Mouse (Mus musculus) CH12.LX (cell line): ENCODE results near the gene Pdzd2. TPM values are rescaled to one million over a fixed set of nuclear protein-coding genes. Genes with fewer than 3 reads are reported as not detected.

Experiments used
- DNase-seq: peaks from one replicate; pipeline ENCODE4 v3.0.0-alpha.2; 2013; ENCODE audit errors: extremely low read depth
- H3K27ac ChIP-seq: 2 replicates; pipeline ENCODE4 v1.5.1; 2012; ENCODE audit warnings: low read depth, mild to moderate bottlenecking, control low read depth, moderate library complexity; ENCODE audit not compliant: insufficient read depth
- H3K27me3 ChIP-seq: replicated peaks from 2 replicates; pipeline ENCODE3; 2012; ENCODE audit warnings: inconsistent platforms
- H3K36me3 ChIP-seq, 2 experiments: replicated peaks in 1 of 2; 2 replicates each; pipeline versions ENCODE3 to v1.6.1; 2012; ENCODE audit warnings: inconsistent platforms in 1 of 2, low read length in 1 of 2, mild to moderate bottlenecking in 1 of 2, mixed read lengths in 1 of 2, moderate library complexity in 1 of 2; ENCODE audit not compliant: control insufficient read depth in 1 of 2, insufficient read depth in 1 of 2
- H3K4me1 ChIP-seq, 2 experiments: 2 replicates each; pipeline ENCODE4 v1.6.1; 2012; ENCODE audit warnings: inconsistent platforms in 1 of 2, moderate library complexity in 1 of 2; ENCODE audit not compliant: insufficient read depth in 2 of 2, control insufficient read depth in 1 of 2
- H3K4me2 ChIP-seq: 2 replicates; pipeline ENCODE4 v1.6.1; 2012; ENCODE audit warnings: low read depth, mild to moderate bottlenecking, control low read depth; ENCODE audit not compliant: poor library complexity, insufficient read depth, severe bottlenecking
- H3K4me3 ChIP-seq, 3 experiments: fragments of 150-350 bp in 1 of 3; sonication (generic) in 1 of 3; replicated peaks in 1 of 3; 2 replicates each; pipeline versions ENCODE3 to v1.5.1; 2011 to 2012; ENCODE audit warnings: low read depth in 2 of 3, low read length in 2 of 3, mild to moderate bottlenecking in 2 of 3, moderate library complexity in 2 of 3, control low read depth in 1 of 3, improper control_type of control experiment in 1 of 3, inconsistent platforms in 1 of 3, mixed read lengths in 1 of 3; ENCODE audit not compliant: poor library complexity in 1 of 3
- H3K79me2 ChIP-seq: replicated peaks from 2 replicates; pipeline ENCODE4 v1.6.1; 2012; ENCODE audit warnings: mild to moderate bottlenecking, moderate library complexity; ENCODE audit not compliant: control insufficient read depth, poor library complexity, insufficient read depth, severe bottlenecking; ENCODE audit errors: extremely low read depth
- H3K9ac ChIP-seq: 2 replicates; pipeline ENCODE4 v1.6.1; 2012; ENCODE audit warnings: low read depth, mild to moderate bottlenecking, control low read depth, moderate library complexity; ENCODE audit not compliant: insufficient read depth
- H3K9me3 ChIP-seq: replicated peaks from 2 replicates; pipeline ENCODE3; 2012; ENCODE audit warnings: low read length, inconsistent platforms, mixed read lengths
- CHD1 ChIP-seq: IDR thresholded peaks from 2 replicates; pipeline ENCODE4 v1.6.1; 2012; ENCODE audit warnings: low read depth, low read length, improper control_type of control experiment, inconsistent platforms
- CHD2 ChIP-seq: IDR thresholded peaks from 2 replicates; pipeline ENCODE4 v1.6.1; 2011; ENCODE audit warnings: low read length, improper control_type of control experiment
- CTCF ChIP-seq, 2 experiments: IDR thresholded peaks in 1 of 2; conservative IDR thresholded peaks in 1 of 2; 2 replicates each; pipeline ENCODE4 v1.5.1; 2011 to 2012; ENCODE audit warnings: low read depth in 2 of 2, low read length in 2 of 2, improper control_type of control experiment in 1 of 2, inconsistent platforms in 1 of 2, mild to moderate bottlenecking in 1 of 2, moderate library complexity in 1 of 2
- EP300 ChIP-seq: IDR thresholded peaks from 2 replicates; pipeline ENCODE4 v1.6.1; 2011; ENCODE audit warnings: low read length, improper control_type of control experiment
- GABPA ChIP-seq: IDR thresholded peaks from 2 replicates; pipeline ENCODE4 v1.6.1; 2012; ENCODE audit warnings: low read depth, low read length, improper control_type of control experiment, inconsistent platforms; ENCODE audit not compliant: insufficient replicate concordance
- JUND ChIP-seq: conservative IDR thresholded peaks from 2 replicates; pipeline ENCODE4 v1.6.1; 2011; ENCODE audit warnings: low read depth, low read length, improper control_type of control experiment
- KAT2A ChIP-seq: IDR thresholded peaks from 2 replicates; pipeline ENCODE4 v1.6.1; 2012; ENCODE audit warnings: low read length, improper control_type of control experiment, inconsistent platforms; ENCODE audit not compliant: insufficient replicate concordance
- MAFK ChIP-seq: IDR thresholded peaks from 2 replicates; pipeline ENCODE4 v1.6.1; 2011; ENCODE audit warnings: low read length, improper control_type of control experiment; ENCODE audit not compliant: insufficient replicate concordance
- MAZ ChIP-seq: IDR thresholded peaks from 2 replicates; pipeline ENCODE4 v1.6.1; 2012; ENCODE audit warnings: low read depth, mild to moderate bottlenecking, inconsistent platforms, low read length, improper control_type of control experiment, moderate library complexity
- MYC ChIP-seq: IDR thresholded peaks from 2 replicates; pipeline ENCODE4 v1.6.1; 2011; ENCODE audit warnings: low read depth, mild to moderate bottlenecking, improper control_type of control experiment, low read length
- NRF1 ChIP-seq: IDR thresholded peaks from 2 replicates; pipeline ENCODE4 v1.6.1; 2014; ENCODE audit warnings: low read depth, mild to moderate bottlenecking, inconsistent platforms, low read length, improper control_type of control experiment, moderate library complexity
- PAX5 ChIP-seq: IDR thresholded peaks from 2 replicates; pipeline ENCODE4 v1.6.1; 2012; ENCODE audit warnings: low read length, inconsistent platforms, mixed read lengths
- POLR2AphosphoS2 ChIP-seq: IDR thresholded peaks from 2 replicates; pipeline ENCODE4 v1.6.1; 2011; ENCODE audit warnings: low read depth, low read length, improper control_type of control experiment
- RAD21 ChIP-seq: IDR thresholded peaks from 2 replicates; pipeline ENCODE4 v1.6.1; 2011; ENCODE audit warnings: low read depth, mild to moderate bottlenecking, low read length, improper control_type of control experiment, moderate library complexity
- RCOR1 ChIP-seq: conservative IDR thresholded peaks from 2 replicates; pipeline ENCODE4 v1.6.1; 2012; ENCODE audit warnings: low read depth, mild to moderate bottlenecking, inconsistent platforms, low read length, improper control_type of control experiment
- SIN3A ChIP-seq: IDR thresholded peaks from 2 replicates; pipeline ENCODE4 v1.6.1; 2012; ENCODE audit warnings: low read length, improper control_type of control experiment, inconsistent platforms
- SMC3 ChIP-seq: IDR thresholded peaks from 2 replicates; pipeline ENCODE4 v1.6.1; 2011; ENCODE audit warnings: low read depth, low read length, improper control_type of control experiment
- TBP ChIP-seq: conservative IDR thresholded peaks from 2 replicates; pipeline ENCODE4 v1.6.1; 2011; ENCODE audit warnings: low read depth, low read length, improper control_type of control experiment
- TCF12 ChIP-seq: IDR thresholded peaks from 2 replicates; pipeline ENCODE4 v1.6.1; 2014; ENCODE audit warnings: low read depth, mild to moderate bottlenecking, inconsistent platforms, low read length, improper control_type of control experiment
- USF1 ChIP-seq: IDR thresholded peaks from 2 replicates; pipeline ENCODE4 v1.6.1; 2014; ENCODE audit warnings: low read depth, mild to moderate bottlenecking, inconsistent platforms, low read length, improper control_type of control experiment
- USF2 ChIP-seq: conservative IDR thresholded peaks from 2 replicates; pipeline ENCODE4 v1.6.1; 2011; ENCODE audit warnings: low read depth, low read length, improper control_type of control experiment
- ZC3H11A ChIP-seq: IDR thresholded peaks from 2 replicates; pipeline ENCODE4 v1.6.1; 2012; ENCODE audit warnings: low read depth, mild to moderate bottlenecking, inconsistent platforms, low read length, improper control_type of control experiment
- ZNF384 ChIP-seq: IDR thresholded peaks from 2 replicates; pipeline ENCODE4 v1.6.1; 2012; ENCODE audit warnings: low read depth, low read length, improper control_type of control experiment, inconsistent platforms
- dilution Hi-C: fragments of 300-500 bp; cut with MboI; formaldehyde crosslinking; loops from 2 replicates; pipeline ENCODE4 v1.14.3; 2020; ENCODE audit warnings: low sequenced_read_pairs; ENCODE audit not compliant: extremely low pct_unique_long_range_greater_than_20kb, extremely low pct_ligation_motif_present
- in situ Hi-C: fragments of 300-500 bp; cut with MboI; formaldehyde crosslinking; loops from 3 replicates; pipeline ENCODE4 v1.14.3; 2019; ENCODE audit warnings: low sequenced_read_pairs, low pct_ligation_motif_present, low pct_unique_long_range_greater_than_20kb, mixed read lengths
- polyA plus RNA-seq: library from polyadenylated mRNA; unstranded; fragments of >175 nt; gene quantifications from 2 replicates; pipeline ENCODE4 v1.2.1, GENCODE M21; 2012; ENCODE audit warnings: low read depth; ENCODE audit not compliant: insufficient read length
- total RNA-seq, 2 experiments: library from RNA; depleted of rRNA; stranded (reverse); fragments of 300-350 nt in 1 of 2; fragments of >200 nt in 1 of 2; gene quantifications; 2 replicates each; pipeline ENCODE4 v1.2.3; 2012 to 2014

Pdzd2 gene
- total and polyA plus RNA-seq, 3 experiments = 0.04 to 0.24 (median 0.17) TPM

GRCm38 (mm10) chr15:12371183-12371582, 368.5 kb downstream of the Pdzd2 start:
- H3K4me2 ChIP-seq = no peak overlapping the region
- no peak overlapping the region for H3K9ac ChIP-seq
- no peak overlapping the region for H3K4me3 ChIP-seq
- in situ Hi-C loops = loop anchor here (5.0 kb wide), 2 partner anchors 206 to 426 kb away; no protein-coding TSS in a partner anchor
- H3K79me2 ChIP-seq = no peaks in the 10 kb centered on the region
- peaks cover 7 to 19% of the 10 kb centered on the region in 2 experiments for H3K4me1 ChIP-seq
- no peak overlapping the region for H3K27ac ChIP-seq
- DNase-seq = peak; percentile 86
- dilution Hi-C loops = no loop called here
- no peaks in the 10 kb centered on the region for H3K9me3 ChIP-seq
- no peaks in the 10 kb centered on the region for H3K36me3 ChIP-seq
- TF ChIP-seq KAT2A (no peak), CTCF (conservative IDR thresholded peaks at IDR 0.05 in 1 of 2, IDR thresholded peaks at IDR 0.05 in 1 of 2; ENCODE audit: low read depth in 2 of 2, low read length in 2 of 2) (peak; percentile 85 to 95), RCOR1 (no peak), SMC3 (peak; percentile 97), RAD21 (peak; percentile 98), ZC3H11A (peak; percentile 77)
- H3K27me3 ChIP-seq = no peaks in the 10 kb centered on the region

- H3K79me2 ChIP-seq = no peaks in the 10 kb centered on the region
- H3K4me3 ChIP-seq = no peak overlapping the region
- TF ChIP-seq MAZ (no peak), KAT2A (no peak), JUND (no peak), PAX5 (no peak), ZNF384 (no peak), NRF1 (no peak), CHD1 (no peak), GABPA (no peak), MAFK (no peak), USF2 (no peak), TCF12 (no peak), CHD2 (no peak), ZC3H11A (no peak), POLR2AphosphoS2 (no peak), MYC (no peak), USF1 (no peak), RAD21 (no peak), TBP (no peak), SIN3A (no peak), EP300 (no peak)
- DNase-seq = no peak
- in situ Hi-C loops = loop anchor here (5.0 kb wide), 2 partner anchors 207 to 427 kb away; no protein-coding TSS in a partner anchor
- no peak overlapping the region for H3K4me2 ChIP-seq
- H3K27me3 ChIP-seq = no peaks in the 10 kb centered on the region
- dilution Hi-C loops = no loop called here
- no peaks in the 10 kb centered on the region for H3K36me3 ChIP-seq
- peaks cover 3 to 9% of the 10 kb centered on the region in 2 experiments for H3K4me1 ChIP-seq
- H3K9me3 ChIP-seq = no peaks in the 10 kb centered on the region
- H3K9ac ChIP-seq = no peak overlapping the region
- no peak overlapping the region for H3K27ac ChIP-seq
Observed at GRCm38 (mm10) chr15:12370096-12370495, 369.6 kb downstream of the Pdzd2 start.
